Mouse (Mus musculus): Measurements from ENCODE around the gene Rnase2a.

DNA sequence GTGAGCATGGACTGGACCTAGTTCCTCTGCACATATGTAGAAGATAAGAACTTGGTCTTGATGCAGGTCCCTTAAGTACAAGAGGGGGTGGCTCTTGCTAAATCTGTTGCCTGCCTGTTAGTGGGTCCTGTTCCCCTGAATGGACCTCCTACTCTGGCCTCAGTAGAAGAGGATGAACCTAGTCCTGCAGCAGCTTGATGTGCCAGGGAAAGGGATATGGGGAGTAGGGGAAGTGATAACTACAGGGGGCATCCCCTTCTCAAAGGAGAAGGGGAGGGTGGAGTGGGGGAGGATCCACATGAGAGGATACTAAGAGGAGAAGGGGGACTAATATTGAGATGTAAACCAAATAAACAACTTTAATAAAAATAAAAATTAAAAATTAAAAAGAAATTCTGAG, 6.5 kb upstream of the Rnase2a start:
- TF ChIP-seq EP300 (optimal IDR thresholded peaks at IDR 0.05) (no peak), CTCF (IDR thresholded peaks at IDR 0.05; ENCODE audit: low read depth) (no peak)
